Mouse (Mus musculus) lung, postnatal 0 days (tissue): ENCODE data around the gene Calhm1.

Experiments used
- CTCF ChIP-seq: IDR thresholded peaks from 2 replicates; pipeline ENCODE4 v1.5.1; 2016; ENCODE audit warnings: antibody characterized with exemption, mild to moderate bottlenecking
- EP300 ChIP-seq: IDR thresholded peaks from 2 replicates; pipeline ENCODE4 v1.6.1; 2016; ENCODE audit warnings: antibody characterized with exemption, mild to moderate bottlenecking, control low read depth

GRCm38 (mm10) chr19:47118634-47119033 lies 25.4 kb downstream of the Calhm1 start:
- no peak for TF ChIP-seq CTCF
- TF ChIP-seq EP300 = no peak
